Mouse (Mus musculus) spleen, postnatal 36 days (tissue): ENCODE measurements at regions not wholly inside any gene's neighbourhood (a gene's known extent, or its start where the extent isn't known, plus 50 kb on each side); places are given as distances from the start of the nearest gene placed in this dataset.
A peak's percentile ranks its signal among the peaks of the same experiment; 100 is the strongest.

Experiments used
- DNase-seq, 2 experiments: peaks; one replicate each; pipeline ENCODE4 v3.0.0; 2022; ENCODE audit warnings: low spot score in 2 of 2, mixed read lengths in 1 of 2

DNA sequence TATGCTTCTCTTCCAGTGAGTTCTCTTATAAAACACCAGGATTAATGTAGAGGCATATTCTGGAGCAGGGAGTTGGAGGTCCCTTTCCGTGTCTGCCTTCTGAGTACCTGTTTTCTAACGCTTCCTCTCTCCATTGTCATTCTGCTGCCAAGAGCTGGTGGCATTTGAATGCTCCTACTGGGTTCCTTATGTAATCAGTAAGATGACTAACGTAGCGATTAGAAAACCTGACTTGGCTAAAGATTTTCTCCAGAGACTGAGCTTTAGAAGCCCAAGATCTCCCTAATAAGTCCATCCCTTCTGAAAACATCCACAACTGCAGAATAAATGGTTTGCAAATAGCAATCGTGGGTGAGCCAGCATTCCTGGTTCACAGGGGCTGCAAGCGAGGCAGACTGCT is 174.5 kb downstream of the Dhx15 start:
- DNase-seq: no peak

DNA sequence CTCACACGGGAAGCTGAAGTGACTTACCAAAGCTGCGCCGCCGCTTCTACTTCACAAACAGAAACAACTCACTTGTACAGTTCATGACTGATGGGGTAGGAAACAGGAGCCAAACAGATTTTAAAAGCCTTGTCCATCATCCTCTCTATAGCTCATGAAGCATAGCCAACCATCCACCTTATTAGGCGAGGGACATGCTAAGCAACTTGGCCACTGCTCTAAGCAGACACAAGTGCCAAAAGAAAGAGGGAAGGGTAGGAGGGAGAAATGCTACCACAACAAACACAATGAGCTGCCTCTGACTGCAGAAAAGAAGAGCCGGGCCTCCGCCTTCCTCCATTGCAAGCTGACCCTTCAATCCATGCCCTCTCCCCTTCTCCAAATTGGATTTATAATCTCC is 179.9 kb downstream of the Dhx15 start:
- no peak for DNase-seq

DNA sequence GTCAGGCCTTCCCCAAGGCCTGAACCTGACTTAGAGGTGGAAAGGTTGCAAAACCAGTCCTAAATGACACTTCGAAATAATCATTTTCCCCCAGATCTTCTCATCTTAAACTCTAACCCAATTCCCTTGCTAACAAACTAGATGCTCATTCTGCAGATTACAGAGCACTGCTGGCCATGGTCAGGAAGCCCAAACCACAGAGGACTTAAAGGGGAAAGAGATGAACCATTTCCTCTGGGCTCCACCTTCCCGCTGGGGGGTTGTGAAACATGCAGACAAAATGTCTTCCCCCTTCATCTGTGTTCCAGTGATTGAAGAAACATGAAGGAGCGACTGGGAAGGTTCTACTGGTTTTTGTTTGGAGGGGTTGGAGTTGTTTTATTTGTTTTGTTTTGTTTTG is 181.4 kb downstream of the Dhx15 start:
- DNase-seq: no peak

DNA sequence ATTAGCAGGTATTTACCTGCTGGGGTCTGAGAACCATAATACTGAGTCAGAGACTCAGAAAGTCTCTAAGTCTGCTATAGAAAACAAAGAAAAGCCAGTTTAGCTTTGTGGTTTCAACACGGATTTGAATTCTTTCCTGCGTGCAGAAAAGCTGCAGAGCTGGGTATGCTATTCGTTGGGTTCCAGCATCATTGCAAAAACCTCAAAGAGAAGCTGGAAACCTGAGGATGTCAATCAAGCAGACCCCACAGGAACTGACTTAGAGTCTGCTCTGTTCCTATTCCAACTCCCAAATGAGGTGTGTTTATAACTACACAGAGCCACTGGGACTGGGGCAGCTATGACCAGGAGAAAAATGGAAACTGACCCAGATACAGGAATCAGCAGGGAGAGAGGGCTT is 183.5 kb downstream of the Dhx15 start:
- no peak for DNase-seq

DNA sequence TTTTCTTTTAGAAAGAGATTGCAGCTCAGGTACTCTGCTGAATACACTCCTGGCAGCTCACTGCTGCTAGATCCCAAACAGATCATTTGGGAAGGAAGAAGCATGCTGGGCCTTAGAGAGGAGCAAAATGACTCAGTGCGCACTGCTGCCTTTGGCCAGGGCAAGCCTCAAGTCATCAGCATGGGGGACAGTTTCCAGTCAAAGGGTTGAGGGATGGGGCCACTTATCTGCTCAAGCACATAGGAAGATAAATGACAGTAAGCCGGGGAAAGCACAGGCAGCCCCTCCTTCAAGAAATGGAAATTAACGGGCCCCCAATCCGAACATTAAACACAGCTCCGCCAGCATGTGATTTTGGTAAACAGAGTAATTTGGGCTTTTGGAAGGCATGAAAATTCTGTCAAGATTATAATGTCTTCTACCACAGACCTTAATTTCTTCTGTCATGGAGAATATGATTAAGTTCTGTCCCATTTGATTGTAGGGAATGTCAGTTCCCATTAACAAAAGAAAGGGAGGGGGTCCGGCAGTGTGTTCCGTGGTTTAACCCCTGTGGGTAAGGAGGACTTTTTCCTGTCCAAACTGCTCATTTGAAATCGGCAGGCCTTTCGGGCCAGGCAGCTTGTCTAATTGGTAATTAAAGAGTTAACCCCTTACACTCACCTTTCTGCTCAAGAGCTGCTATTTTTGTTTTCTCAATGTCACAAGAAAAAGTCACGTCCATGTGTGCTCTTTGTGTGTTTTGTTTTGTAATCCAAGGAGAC is 199.3 kb downstream of the Dhx15 start:
- DNase-seq: no peak

DNA sequence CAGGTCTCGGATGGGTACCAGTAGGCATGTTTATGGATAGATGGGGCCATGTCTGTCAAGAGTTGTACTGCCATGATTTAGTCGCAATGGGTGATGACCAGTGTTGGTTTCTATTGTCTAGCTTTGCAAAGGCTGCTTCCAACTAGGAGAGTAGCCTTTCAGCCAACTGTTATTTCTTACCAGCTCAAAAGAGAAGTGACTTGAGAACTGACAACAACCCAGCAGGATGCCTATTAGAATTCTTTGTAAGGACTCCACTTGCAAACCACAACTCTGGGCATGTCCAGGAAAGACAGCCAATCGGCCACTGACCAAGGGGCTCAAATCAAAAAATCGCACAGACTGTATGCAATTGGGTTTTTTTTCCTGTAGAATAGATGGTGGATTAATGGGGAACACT is 200.9 kb downstream of the Dhx15 start:
- DNase-seq: no peak

DNA sequence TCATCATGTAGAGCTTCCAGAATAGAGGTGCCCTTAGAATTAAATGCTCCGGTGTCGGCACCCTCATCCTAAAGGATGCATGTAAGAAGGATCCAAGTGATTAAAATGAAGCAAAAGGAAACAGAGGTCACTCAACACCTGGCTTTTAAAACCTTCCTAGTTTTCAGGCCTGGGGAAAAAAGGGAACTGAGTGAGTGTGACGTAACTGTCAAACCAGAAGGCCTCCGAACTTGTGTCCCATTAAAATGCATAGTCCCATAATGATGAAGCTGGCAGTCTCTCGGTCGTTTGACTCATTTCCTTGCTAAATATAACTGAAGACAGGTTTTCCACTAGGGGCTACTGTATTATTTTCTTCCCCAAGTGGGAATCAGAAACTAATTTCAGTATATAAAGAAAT is 201.4 kb downstream of the Dhx15 start:
- DNase-seq: no peak

DNA sequence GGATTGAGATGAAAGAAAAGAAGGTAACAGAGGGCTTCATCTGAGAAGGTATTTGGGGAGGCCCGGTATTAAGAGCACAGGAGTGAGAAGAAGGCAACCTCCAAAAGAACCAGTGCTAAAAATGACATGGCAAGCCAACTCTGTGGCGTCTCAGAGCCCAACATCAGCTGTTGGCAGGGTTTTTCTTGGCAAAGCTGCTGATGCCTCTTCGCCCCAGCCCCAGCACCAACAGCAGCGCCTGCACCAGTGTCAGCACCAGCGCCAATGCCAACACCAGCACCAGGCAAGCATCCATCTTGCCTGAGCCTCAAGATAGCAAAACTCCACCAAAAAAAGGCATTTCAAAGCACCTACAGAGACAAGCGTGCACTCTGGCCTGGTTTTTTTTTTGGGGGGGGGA is 205.3 kb downstream of the Dhx15 start:
- DNase-seq: no peak

DNA sequence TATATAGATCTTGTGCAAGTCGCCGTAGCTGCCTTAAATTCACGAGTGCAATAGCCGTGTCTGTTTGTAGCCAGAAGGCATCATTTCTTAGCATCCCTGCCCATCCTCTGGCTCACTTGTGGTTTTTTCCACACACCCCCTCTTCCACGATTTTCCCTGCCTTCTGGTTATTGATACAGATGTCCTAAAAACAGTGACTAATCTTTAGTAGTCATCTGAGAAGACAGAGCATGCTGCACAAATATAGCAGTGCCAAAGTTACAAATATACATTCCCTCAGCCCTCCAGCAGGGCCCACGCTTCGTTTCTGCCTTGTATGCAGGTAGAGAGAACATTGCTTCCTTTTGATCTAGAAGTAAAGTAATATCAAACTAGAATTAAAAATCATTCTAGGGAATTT is 207.5 kb downstream of the Dhx15 start:
- no peak for DNase-seq

DNA sequence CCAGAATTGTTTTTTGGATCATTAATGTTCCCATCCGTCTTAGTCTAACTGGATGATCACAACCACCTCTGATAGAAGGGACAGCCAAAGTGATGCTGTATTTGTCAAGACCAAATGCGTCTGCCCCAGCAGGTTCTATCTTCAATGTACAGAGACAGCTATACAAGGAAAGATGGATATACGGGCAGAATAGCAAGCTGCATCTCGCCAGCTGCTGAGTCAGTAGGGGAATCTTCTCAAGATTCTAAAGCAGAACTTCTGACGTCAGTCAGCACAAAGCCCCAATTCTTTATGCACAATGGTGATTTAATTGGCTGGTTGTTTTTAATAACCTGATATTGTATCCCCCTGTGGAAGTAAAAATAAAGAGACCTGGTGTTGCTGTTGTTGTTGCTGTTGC is 209.4 kb downstream of the Dhx15 start:
- no peak for DNase-seq

DNA sequence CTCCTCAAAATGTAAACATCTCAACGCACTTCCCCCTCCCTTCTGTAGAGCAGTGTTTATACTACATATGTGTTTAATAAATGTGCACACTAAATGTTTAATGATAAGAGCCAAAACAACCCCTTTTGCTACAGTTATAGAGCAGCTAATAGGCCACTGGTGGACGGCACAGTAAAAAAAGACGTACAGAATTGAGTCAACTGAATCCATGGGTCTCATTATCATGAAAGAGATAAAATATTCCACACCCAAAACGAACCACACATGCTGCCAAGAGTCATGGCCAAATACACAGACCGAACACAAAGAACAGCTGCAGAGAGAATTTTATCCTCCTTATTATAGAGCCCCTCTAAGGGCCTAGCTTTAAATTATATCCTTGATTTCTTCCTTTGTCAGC is 237.8 kb downstream of the Dhx15 start:
- no peak for DNase-seq

DNA sequence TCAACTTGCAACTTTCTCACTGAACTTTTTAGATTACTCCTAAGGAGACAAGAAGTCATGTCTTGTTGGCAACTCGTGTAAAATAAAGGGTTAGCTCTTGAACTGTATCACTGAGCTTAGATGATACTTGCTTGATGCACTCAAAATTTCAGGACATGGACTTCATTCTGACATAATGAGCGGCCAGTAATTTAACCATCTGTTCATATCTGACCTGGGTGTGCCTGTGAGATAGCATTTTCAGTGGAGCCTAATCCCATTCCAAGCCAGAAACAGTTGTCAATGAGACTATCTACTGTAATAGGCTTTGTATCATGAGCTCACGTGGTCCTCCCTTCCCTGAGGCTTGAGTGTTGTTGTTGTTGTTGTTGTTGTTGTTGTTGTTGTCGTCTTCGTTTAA is 240.3 kb downstream of the Dhx15 start:
- DNase-seq: no peak

DNA sequence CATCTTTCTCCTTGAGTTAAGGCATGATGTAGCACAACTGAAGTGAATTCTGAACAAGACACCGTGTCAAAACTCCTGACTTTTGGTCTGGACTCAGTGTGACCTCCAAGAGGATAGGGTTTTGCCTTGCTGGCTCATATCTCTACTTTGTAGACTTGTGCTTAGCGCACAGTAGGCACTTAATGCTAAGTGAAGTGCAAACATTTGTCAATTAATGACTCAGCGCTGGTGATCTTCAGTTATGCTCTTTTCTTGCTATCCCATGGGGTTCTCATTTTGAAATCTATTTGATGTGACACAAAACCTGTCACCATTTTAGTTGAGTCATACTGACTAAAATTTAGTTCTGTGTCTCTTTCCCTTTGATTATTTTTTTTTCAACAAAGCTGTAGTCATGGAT is 244.3 kb downstream of the Dhx15 start:
- no peak for DNase-seq

DNA sequence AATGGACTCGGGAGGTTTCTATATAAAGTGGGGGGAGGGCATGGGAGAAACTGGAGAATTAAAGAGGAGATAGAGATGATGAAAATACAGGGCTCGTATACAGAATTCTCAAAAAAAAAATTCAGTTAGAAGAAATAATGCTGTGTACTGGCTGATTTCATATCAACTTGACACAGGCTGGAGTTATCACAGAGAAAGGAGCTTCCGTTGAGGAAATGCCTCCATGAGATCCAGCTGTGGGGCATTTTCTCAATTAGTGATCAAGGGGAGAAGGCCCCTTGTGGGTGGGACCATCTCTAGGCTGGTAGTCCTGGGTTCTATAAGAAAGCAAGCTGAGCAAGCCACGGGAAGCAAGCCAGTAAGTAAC is 248.4 kb downstream of the Dhx15 start:
- DNase-seq: peak in 1 of 2 experiments; percentile 2

DNA sequence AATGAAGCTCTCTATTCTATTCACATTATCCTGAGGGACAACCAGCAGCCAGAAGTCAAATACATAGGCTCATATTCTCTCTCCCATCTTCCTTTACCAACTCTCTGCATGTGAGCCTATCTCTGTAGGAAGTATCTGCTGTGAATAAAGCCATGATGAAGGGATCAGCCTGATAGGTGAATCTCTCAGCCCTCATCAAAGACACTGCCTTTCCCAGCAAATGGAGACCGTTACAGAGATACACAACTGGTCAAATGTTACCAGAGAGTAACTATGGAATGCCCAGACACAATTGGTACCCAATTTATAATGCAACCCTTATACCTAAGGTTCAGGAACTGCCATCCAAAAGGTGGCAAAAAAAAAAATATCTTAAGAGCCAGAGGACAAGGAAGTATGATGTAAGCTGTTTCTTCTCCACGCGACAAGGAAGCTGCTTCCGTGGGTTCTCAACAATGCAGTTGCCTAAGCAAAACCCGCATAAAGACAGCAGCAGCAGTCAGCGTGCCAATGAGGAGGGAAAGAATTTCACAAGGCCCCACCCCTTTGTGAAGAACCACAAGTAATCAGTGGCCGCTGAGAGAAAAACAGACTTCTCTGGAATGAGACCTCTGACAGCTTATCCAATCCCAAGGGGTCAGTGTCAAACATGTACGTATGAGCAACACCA is 248.9 kb downstream of the Dhx15 start:
- peak in 1 of 2 experiments; percentile 3 for DNase-seq

DNA sequence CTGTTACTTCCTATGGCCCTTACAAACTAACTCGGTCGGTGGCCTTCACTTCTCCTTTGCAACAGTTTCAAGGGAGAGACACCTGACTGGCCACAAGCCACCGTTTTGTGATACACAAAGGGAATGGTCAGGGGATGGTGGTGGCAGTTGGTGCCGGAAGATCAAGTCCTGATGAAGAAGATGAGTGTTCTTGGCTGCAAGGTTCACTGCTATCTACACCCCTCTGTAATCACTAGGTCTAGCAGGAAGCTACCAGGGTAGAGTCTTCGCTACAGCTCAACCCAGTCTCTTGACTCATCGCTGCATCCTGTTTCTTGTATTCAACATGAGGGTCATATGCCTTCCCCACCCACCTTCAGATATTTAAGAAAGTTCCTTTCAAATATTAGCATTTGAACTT is 251.5 kb downstream of the Dhx15 start:
- DNase-seq: no peak

DNA sequence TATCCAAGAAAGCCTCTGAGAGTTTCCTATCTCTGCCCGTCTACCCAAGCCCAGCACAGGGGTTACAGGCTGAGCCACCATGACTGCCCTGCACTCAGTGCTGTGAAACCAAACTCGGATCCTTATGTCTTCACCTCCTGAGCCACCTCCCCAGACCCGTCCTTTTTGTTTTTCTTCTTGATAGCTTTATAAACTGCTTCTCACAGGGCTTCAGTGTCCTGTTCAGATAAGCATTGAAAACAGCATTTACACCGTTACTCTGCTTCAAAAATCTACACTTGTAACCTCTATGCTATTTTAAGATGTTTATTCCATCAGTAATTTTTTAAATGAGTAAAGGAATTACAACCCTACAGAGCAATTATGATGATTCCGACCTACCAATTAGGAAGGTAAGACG is 253.0 kb downstream of the Dhx15 start:
- no peak for DNase-seq

DNA sequence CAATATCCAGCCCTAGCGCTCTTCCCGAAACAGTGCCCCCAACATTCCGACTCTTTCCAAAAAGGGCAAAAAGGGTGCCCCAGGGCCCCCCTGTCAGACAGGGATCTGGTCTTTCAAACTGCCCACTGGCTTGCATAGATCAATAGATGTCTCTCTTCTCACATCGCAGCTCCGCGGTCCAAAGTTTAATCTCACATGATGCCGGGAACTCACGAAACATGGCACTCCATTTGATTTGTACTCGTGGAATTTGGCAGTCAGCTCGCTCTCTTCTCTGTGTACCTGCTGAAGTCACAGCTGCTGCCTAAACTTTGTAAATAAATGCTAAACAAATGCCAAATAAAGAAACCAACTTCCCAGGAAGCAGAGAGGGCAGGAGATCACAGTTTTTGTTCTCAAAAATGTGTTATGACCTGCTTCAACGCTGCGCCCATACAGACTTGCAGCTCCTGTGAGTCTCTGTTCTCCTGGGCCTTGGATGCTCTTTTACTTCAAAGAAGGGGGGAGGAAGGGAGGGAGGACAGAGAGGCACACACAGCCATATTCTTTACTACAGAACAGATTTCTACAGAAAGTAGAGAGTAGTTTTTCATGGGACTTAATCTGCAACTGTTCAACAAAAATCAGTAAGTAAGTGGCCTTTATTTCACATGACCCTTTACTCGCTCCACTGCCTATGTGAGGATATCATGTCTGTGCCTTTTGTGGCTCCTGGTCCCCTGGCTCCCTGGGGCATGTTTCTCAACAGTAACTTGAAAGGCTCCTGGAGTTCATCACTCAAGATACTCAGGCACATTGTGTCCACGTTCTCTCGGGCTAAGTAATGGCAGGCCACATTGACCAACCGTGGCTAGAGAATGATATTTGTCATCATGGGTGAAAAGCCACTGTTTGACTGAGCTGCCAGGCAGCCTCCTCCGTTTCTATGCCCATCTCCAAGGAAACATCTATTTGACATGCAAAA is 254.6 kb downstream of the Dhx15 start:
- DNase-seq: no peak

DNA sequence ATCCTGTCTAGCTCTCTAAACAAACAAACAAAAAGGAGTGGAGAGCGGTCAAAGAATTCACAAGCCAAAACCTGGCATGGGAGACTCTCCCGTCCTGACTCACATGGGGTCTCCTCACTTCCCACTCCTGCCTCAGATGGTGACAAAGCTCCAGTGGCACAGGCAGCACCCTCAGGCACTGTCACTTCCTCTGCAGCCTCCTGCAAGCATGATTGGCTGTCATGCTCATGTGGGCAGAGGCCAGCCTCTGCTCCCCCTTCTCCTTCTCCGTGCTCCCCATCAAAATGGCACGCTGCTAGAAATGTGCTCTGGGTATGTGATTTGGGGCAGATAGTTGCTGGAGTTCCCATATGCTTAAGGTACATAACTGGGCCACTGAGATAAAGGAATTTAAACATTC is 255.4 kb downstream of the Dhx15 start:
- no peak for DNase-seq

DNA sequence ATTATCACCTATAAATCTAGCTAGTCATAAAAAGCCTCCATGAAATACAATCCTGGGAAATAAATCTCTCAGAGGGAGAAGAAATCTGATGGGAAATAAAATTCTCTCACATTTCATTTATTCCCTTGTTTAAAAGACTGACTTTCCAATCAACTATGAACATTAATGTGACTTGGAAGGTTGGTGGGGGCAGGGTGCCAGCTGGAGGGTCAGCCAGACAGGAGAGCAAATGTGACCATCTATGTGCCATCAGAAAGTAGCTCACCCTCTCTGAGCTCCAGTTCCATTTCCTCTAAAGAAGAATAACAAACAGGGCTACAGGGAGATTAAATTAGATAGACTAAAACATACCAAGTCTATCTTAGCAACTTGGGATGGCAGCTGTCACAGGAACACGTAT is 257.0 kb downstream of the Dhx15 start:
- no peak for DNase-seq

DNA sequence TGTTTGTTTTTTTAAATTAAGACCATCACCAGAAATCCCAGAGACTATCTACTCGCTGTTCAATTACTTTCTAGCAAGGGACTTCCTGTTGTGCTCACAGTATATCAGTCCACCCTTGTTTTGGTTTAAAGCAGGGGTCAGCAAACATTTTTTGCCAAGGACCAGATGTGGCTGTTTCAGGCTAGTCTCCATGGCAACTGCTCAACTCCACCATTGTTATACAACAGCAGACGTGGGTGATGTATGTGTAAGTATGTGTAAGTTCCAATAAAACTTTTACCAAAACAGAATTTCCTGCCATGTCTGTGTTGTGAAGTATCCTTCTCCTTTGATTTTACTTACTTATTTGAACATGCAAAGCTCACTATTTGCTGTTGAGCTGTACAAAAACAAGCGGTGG is 259.9 kb downstream of the Dhx15 start:
- DNase-seq: no peak

DNA sequence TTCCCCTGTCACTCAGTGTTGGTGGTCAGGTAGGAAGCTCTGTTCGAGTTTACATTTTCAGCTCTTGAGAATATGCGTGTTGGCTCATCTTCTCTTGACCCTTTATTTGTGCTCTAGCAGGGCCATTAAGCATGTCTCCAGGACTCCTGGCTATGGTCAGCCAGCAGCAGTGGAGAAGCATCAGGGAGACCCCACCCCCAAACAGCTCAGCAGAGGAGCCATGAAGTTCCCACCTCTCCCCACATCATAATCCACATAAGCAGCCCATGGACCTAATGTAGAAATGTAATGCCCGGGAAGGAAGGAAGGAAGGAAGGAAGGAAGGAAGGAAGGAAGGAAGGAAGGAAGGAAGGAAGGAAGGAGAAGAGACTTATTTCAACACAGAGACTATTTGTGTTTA is 261.5 kb downstream of the Dhx15 start:
- no peak for DNase-seq

DNA sequence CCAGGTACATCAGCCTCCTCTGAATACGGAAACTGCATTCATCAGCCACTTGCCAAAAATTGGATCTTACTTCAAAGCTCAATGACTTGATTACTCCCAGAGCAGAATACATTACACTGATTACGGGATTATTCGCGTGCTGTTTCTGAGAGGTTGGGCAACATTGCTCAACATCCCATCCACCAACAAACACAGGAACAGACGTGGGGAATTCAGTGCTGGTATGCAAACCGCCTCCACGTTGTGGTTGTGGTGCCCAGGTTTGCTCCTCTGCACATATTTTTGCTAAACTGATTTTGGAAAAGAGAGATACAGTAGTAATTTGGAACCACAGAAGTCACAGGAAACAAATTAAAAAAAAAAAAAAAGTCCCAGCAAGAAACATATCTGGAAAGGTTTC is 266.9 kb downstream of the Dhx15 start:
- no peak for DNase-seq
